Mouse (Mus musculus): ENCODE measurements around the gene Set.
A peak's percentile ranks its signal among the peaks of the same experiment; 100 is the strongest.

DNA sequence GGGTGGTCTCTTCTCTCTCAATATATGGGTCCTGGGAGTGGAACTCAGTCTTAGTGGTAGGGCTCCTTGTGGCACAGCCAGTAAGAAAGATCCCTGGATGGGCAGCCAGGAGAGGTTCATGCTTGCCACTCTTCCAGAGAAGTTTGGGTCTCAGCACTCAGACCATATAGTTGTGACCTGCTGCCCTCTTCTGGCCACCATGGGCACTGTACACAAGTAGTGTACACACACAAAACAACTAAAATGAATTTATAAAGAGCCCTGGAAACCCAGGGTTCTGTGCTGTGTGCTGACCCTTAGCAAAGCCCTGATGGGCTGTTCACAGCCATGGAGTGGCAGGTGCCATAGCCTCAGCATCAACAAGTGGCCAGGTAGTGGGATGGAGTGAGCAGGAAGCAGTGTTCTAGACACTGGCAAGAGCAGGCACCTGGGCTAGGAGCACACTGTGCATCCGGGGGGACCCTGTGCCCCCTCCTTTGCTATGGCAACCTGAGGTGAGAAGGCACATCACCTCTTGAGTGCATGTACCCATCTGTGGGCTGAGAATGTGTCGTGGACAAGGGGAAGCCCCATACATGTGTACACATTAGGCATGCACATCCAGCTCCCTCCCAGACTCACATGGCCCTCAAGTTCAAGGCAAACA, 38.8 kb downstream of the Set start:
- TF ChIP-seq EP300 (IDR thresholded peaks at IDR 0.05; ENCODE audit: low read depth) (no peak), CTCF (IDR thresholded peaks at IDR 0.05; ENCODE audit: low read depth) (peak; percentile 80)
